Comparison of ENCODE assay signal across 25 mouse cellular contexts in genomic region chr7:102508666-102509065, GRCm38 (mm10). TPM values are rescaled to one million over a fixed set of nuclear protein-coding genes. Genes with fewer than 3 reads are reported as not detected.
"Had no signal": no experiment of that assay in that cellular context is flagged by ENCODE, and none has a peak within 500 bp of the region (broad histone marks: within the 10 kb centered on the region; RNA-seq: fewer than 3 reads in every experiment).

No protein-coding gene starts in this region.

- H3K9me3 ChIP-seq: neural tube, embryonic 13.5 days; neural tube, embryonic 15.5 days; stomach, embryonic 15.5 days had no signal

- H3K4me1 ChIP-seq: stomach, embryonic 15.5 days had no signal

- H3K27me3 ChIP-seq: stomach, embryonic 15.5 days had no signal

- H3K4me3 ChIP-seq: neural tube, embryonic 13.5 days; neural tube, embryonic 15.5 days; stomach, embryonic 15.5 days had no signal

- DNase-seq: retina, postnatal 1 day; right cerebral cortex, adult 18-20 months; right cerebral cortex, postnatal 14 days; right cerebral cortex, postnatal 25 days; right cerebral cortex, postnatal 4 days; spleen, adult 18-20 months; thymus, adult 18-20 months; thymus, adult 2 months; thymus, postnatal 14 days; thymus, postnatal 25 days; thymus, postnatal 36 days; thymus, postnatal 4 days had no signal

- H3K9ac ChIP-seq: neural tube, embryonic 13.5 days; neural tube, embryonic 15.5 days; stomach, embryonic 15.5 days had no signal

- H3K4me2 ChIP-seq: neural tube, embryonic 13.5 days; neural tube, embryonic 15.5 days; stomach, embryonic 15.5 days had no signal

- H3K36me3 ChIP-seq: neural tube, embryonic 13.5 days; neural tube, embryonic 15.5 days; stomach, embryonic 15.5 days had no signal

- H3K27ac ChIP-seq: neural tube, embryonic 13.5 days; neural tube, embryonic 15.5 days; stomach, embryonic 15.5 days; stomach, postnatal 0 days had no signal

RNA-seq across cellular contexts. Expression of gene Olfr545, which starts 9.3 kb away (rescaled TPM):
- total RNA-seq: neutrophil, adult 5-6 weeks had no signal
- polyA plus RNA-seq: small intestine, adult 2 months; spleen, adult 2 months; stomach, embryonic 15.5 days; stomach, postnatal 0 days; testis, adult 2 months; thymus, adult 2 months; thymus, postnatal 0 days; urinary bladder, adult 2 months had no signal

RNA-seq across cellular contexts. Expression of gene Olfr544, which starts 20.6 kb away (rescaled TPM):
- total RNA-seq: neutrophil, adult 5-6 weeks had no signal
- polyA plus RNA-seq: neural tube, embryonic 13.5 days; small intestine, adult 2 months; spleen, adult 2 months; stomach, embryonic 14.5 days; stomach, postnatal 0 days; testis, adult 2 months; thymus, adult 2 months; thymus, postnatal 0 days; urinary bladder, adult 2 months had no signal

RNA-seq across cellular contexts. Expression of gene Olfr547, which starts 25.9 kb away (rescaled TPM):
- total RNA-seq: neutrophil, adult 5-6 weeks had no signal
- polyA plus RNA-seq: neural tube, embryonic 13.5 days; neural tube, embryonic 14.5 days; neural tube, embryonic 15.5 days; small intestine, adult 2 months; spleen, adult 2 months; stomach, embryonic 14.5 days; stomach, embryonic 15.5 days; stomach, embryonic 16.5 days; stomach, postnatal 0 days; testis, adult 2 months; thymus, adult 2 months; thymus, postnatal 0 days; urinary bladder, adult 2 months had no signal

RNA-seq across cellular contexts. Expression of gene Olfr543, which starts 27.2 kb away (rescaled TPM):
- total RNA-seq: neutrophil, adult 5-6 weeks had no signal
- polyA plus RNA-seq: small intestine, adult 2 months; spleen, adult 2 months; stomach, postnatal 0 days; testis, adult 2 months; thymus, adult 2 months; urinary bladder, adult 2 months had no signal

RNA-seq across cellular contexts. Expression of gene Olfr548-ps1, which starts 32.0 kb away (rescaled TPM):
- total RNA-seq: neutrophil, adult 5-6 weeks had no signal
- polyA plus RNA-seq: neural tube, embryonic 13.5 days; neural tube, embryonic 14.5 days; neural tube, embryonic 15.5 days; small intestine, adult 2 months; spleen, adult 2 months; stomach, embryonic 14.5 days; stomach, embryonic 15.5 days; stomach, embryonic 16.5 days; stomach, postnatal 0 days; testis, adult 2 months; thymus, adult 2 months; thymus, postnatal 0 days; urinary bladder, adult 2 months had no signal
